Mouse (Mus musculus) embryonic facial prominence, embryonic 14.5 days (tissue): ENCODE measurements around the gene Ola1. TPM values are rescaled to one million over a fixed set of nuclear protein-coding genes. Genes with fewer than 3 reads are reported as not detected.

Experiments
- ATAC-seq: fragments of 200-750 bp; cut with Nextera tagmentation; 2 replicates; pipeline ENCODE4 v1.8.0; 2017; ENCODE audit warnings: low read depth, moderate number of reproducible peaks, moderate TSS enrichment
- DNase-seq: peaks from one replicate; pipeline ENCODE4 v3.0.0-alpha.2; 2015; ENCODE audit warnings: low spot score
- H3K27ac ChIP-seq: fragments of 300-500 bp; sonication (generic); replicated peaks from 2 replicates; pipeline ENCODE4 v1.5.1; 2014; ENCODE audit warnings: low read depth, mild to moderate bottlenecking, low read length, moderate library complexity
- H3K27me3 ChIP-seq: fragments of 300-500 bp; sonication (generic); replicated peaks from 2 replicates; pipeline ENCODE4 v1.6.1; 2014; ENCODE audit warnings: low read length; ENCODE audit not compliant: control insufficient read depth, insufficient read depth
- H3K36me3 ChIP-seq: fragments of 300-500 bp; sonication (generic); 2 replicates; pipeline ENCODE4 v1.6.1; 2014; ENCODE audit warnings: low read length, mixed read lengths; ENCODE audit not compliant: control insufficient read depth, insufficient read depth
- H3K4me1 ChIP-seq: fragments of 300-500 bp; sonication (generic); 2 replicates; pipeline ENCODE4 v1.6.1; 2014; ENCODE audit warnings: antibody characterized with exemption, low read length; ENCODE audit not compliant: control insufficient read depth, insufficient read depth
- H3K4me2 ChIP-seq: fragments of 300-500 bp; sonication (generic); 2 replicates; pipeline ENCODE4 v1.6.1; 2014; ENCODE audit warnings: low read depth, mild to moderate bottlenecking, low read length, moderate library complexity, mixed read lengths
- H3K4me3 ChIP-seq: fragments of 300-500 bp; sonication (generic); 2 replicates; pipeline ENCODE4 v1.5.1; 2014; ENCODE audit warnings: low read depth, mild to moderate bottlenecking, low read length
- H3K9ac ChIP-seq: fragments of 300-500 bp; sonication (generic); 2 replicates; pipeline ENCODE4 v1.6.1; 2014; ENCODE audit warnings: low read depth, mild to moderate bottlenecking, low read length, moderate library complexity, mixed read lengths
- H3K9me3 ChIP-seq: fragments of 300-500 bp; sonication (generic); 2 replicates; pipeline ENCODE4 v1.6.1; 2016; ENCODE audit warnings: low read length; ENCODE audit not compliant: control insufficient read depth
- WGBS: fragments of 180-500 bp; shearing (Covaris S2); extraction: QIAGEN DNeasy Blood & Tissue Kit; methylation state at CpG from one replicate; pipeline ENCODE4 v1.1.7; 2014; 5-methylcytosine and 5-hydroxymethylcytosine counted together
- polyA plus RNA-seq: library from polyadenylated mRNA; unstranded; fragments of >200 nt; fragmentation: Nextera tagmentation; extraction: Ambion mirVana; gene quantifications from 2 replicates; pipeline ENCODE4 v1.2.1, GENCODE M21; 2014

The Ola1 gene
- polyA plus RNA-seq, 1 experiment from 2014 or later: 90.7 TPM

DNA sequence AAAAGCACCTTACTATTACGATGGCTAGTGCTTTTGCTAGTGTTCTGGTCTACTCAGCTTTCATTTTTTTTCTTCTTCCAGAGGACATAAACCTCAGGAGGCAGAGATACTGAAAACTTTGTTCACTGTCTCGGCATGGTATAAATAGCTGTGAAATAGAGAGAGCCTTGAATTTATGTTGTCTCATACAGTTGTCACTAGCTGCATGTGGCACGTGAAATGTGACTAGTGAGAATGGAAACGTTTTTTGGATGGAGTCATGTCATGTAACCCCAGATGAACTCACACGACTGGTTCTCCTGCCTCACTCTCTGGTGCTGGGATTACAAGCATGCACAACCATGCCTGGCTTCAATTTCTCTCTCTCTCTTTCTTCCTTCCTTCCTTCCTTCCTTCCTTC is 173.2 kb downstream of the Ola1 start:
- 65% methylated on average over 5 of the region's 5 CpGs for WGBS

More for the DNA sequence above, 173.2 kb downstream of the Ola1 start:
- Histone ChIP-seq H3K4me3 (no peak overlapping the region), H3K9me3 (no peaks in the 10 kb centered on the region), H3K9ac (no peak overlapping the region), H3K27me3 (no peaks in the 10 kb centered on the region), H3K4me2 (no peak overlapping the region), H3K36me3 (no peaks in the 10 kb centered on the region), H3K27ac (no peak overlapping the region), H3K4me1 (peaks cover 21% of the 10 kb centered on the region)
- DNase-seq: no peak
- no peak for ATAC-seq

Other genes with a start within 250 kb of the Ola1 start
- 68.8 and 69.2 TPM in 2 replicates for gene Sp3, start 238.5 kb downstream of the Ola1 start, polyA plus RNA-seq
- gene Gm11084, start 232.2 kb downstream of the Ola1 start, polyA plus RNA-seq: not detected in 2 replicates
- gene Sp9, start 53.0 kb upstream of the Ola1 start, polyA plus RNA-seq: 1.2 and 1.5 TPM in 2 replicates
- 12.7 and 14.2 TPM in 2 replicates for gene Scrn3, start 93.7 kb upstream of the Ola1 start, polyA plus RNA-seq
- 23.8 and 25.5 TPM in 2 replicates for gene Cir1, start 93.8 kb upstream of the Ola1 start, polyA plus RNA-seq
- gene Gpr155, start 167.6 kb upstream of the Ola1 start, polyA plus RNA-seq: 7.1 and 7.9 TPM in 2 replicates